Mouse (Mus musculus) forebrain, embryonic 16.5 days (tissue): Measurements from ENCODE around the gene Col4a2. TPM values are rescaled to one million over a fixed set of nuclear protein-coding genes. Genes with fewer than 3 reads are reported as not detected.

Experiments used
- ATAC-seq: fragments of 200-750 bp; cut with Nextera tagmentation; 2 replicates; pipeline ENCODE4 v1.8.0; 2017; ENCODE audit warnings: mild to moderate bottlenecking, moderate library complexity
- H3K27ac ChIP-seq: fragments of 300-500 bp; sonication (generic); 2 replicates; pipeline ENCODE4 v1.5.1; 2014; ENCODE audit warnings: low read length, control low read depth
- H3K27me3 ChIP-seq: fragments of 300-500 bp; sonication (generic); replicated peaks from 2 replicates; pipeline ENCODE4 v1.6.1; 2014; ENCODE audit warnings: low read length; ENCODE audit not compliant: control insufficient read depth, insufficient read depth
- H3K36me3 ChIP-seq: fragments of 300-500 bp; sonication (generic); 2 replicates; pipeline ENCODE4 v1.6.1; 2014; ENCODE audit not compliant: control insufficient read depth, insufficient read depth
- H3K4me1 ChIP-seq: fragments of 300-500 bp; sonication (generic); replicated peaks from 2 replicates; pipeline ENCODE4 v1.6.1; 2014; ENCODE audit warnings: low read length; ENCODE audit not compliant: control insufficient read depth, insufficient read depth
- H3K4me2 ChIP-seq: fragments of 300-500 bp; sonication (generic); 2 replicates; pipeline ENCODE4 v1.6.1; 2014; ENCODE audit warnings: mild to moderate bottlenecking, low read length, control low read depth
- H3K4me3 ChIP-seq: fragments of 300-500 bp; sonication (generic); replicated peaks from 2 replicates; pipeline ENCODE4 v1.5.1; 2014; ENCODE audit warnings: mild to moderate bottlenecking, low read length, control low read depth
- H3K9ac ChIP-seq: fragments of 300-500 bp; sonication (generic); replicated peaks from 2 replicates; pipeline ENCODE4 v1.6.1; 2014; ENCODE audit warnings: low read depth, low read length, control low read depth
- H3K9me3 ChIP-seq: fragments of 300-500 bp; sonication (generic); 2 replicates; pipeline ENCODE4 v1.6.1; 2016; ENCODE audit warnings: low read length; ENCODE audit not compliant: control insufficient read depth
- WGBS: fragments of 180-500 bp; shearing (Covaris S2); extraction: QIAGEN DNeasy Blood & Tissue Kit; methylation state at CpG from one replicate; pipeline ENCODE4 v1.1.7; 2014; 5-methylcytosine and 5-hydroxymethylcytosine counted together
- polyA plus RNA-seq: library from polyadenylated mRNA; unstranded; fragments of >200 nt; fragmentation: Nextera tagmentation; extraction: Ambion mirVana; gene quantifications from 2 replicates; pipeline ENCODE4 v1.2.1, GENCODE M21; 2015

The Col4a2 gene
- polyA plus RNA-seq, 1 experiment from 2014 or later: 29.1 TPM

GRCm38 (mm10) chr8:11421105-11421504 is 108.5 kb downstream of the Col4a2 start:
- H3K9ac ChIP-seq: no peak overlapping the region
- no peak for ATAC-seq
- no peaks in the 10 kb centered on the region for H3K9me3 ChIP-seq
- no peak overlapping the region for H3K4me2 ChIP-seq
- H3K27ac ChIP-seq: no peak overlapping the region
- H3K4me3 ChIP-seq: no peak overlapping the region
- H3K27me3 ChIP-seq: no peaks in the 10 kb centered on the region
- H3K4me1 ChIP-seq: peaks cover 21% of the 10 kb centered on the region
- 44% methylated on average over 14 of the region's 14 CpGs for WGBS
- no peaks in the 10 kb centered on the region for H3K36me3 ChIP-seq

DNA sequence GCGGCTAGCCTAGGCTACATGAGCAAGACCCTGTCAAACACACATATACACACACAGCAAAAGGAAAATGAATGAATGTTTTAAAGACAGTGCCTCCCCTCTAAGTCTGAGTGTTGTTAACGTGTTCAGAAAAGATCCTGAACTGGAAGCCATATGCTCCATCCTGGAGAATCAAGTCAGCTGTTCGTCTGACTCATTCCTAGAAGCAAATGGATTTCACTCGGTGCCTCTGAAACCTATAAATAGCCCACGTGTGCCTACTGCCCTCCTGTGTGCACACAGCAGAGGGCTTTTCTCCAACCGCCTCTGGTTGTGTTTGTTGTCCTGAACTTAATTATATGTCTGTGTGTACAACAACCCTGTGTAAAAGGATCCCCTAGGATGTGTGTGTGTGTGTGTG is 109.4 kb downstream of the Col4a2 start:
- no peak for ATAC-seq
- WGBS: 70% methylated on average over 6 of the region's 6 CpGs
- Histone ChIP-seq H3K9ac (no peak overlapping the region), H3K27me3 (no peaks in the 10 kb centered on the region), H3K36me3 (no peaks in the 10 kb centered on the region), H3K4me1 (peaks cover 21% of the 10 kb centered on the region), H3K9me3 (no peaks in the 10 kb centered on the region), H3K27ac (no peak overlapping the region), H3K4me3 (no peak overlapping the region), H3K4me2 (no peak overlapping the region)

DNA sequence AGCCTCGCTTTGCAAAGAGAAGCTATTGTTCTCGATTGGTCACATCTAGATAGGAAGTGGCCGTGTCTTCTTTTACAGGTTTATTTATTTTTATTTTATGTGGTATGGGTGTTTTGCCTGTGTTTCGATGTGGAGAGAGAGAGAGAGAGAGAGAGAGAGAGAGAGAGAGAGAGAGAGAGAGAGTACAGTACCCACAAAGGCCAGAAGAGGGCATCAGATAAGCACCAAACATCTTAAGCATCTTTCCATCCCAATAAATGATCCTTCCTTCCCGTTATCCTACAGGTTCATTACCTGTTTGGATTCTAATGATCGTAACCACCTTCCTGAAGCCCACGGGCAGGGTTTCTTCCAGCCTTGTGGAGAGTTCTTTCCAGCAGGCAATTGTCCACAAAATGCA is 110.5 kb downstream of the Col4a2 start:
- Histone ChIP-seq H3K4me3 (no peak overlapping the region), H3K9ac (no peak overlapping the region), H3K36me3 (no peaks in the 10 kb centered on the region), H3K27me3 (no peaks in the 10 kb centered on the region), H3K4me1 (peaks cover 14% of the 10 kb centered on the region), H3K9me3 (no peaks in the 10 kb centered on the region), H3K27ac (no peak overlapping the region), H3K4me2 (no peak overlapping the region)
- no peak for ATAC-seq
- WGBS: 70% methylated on average over 7 of the region's 7 CpGs

DNA sequence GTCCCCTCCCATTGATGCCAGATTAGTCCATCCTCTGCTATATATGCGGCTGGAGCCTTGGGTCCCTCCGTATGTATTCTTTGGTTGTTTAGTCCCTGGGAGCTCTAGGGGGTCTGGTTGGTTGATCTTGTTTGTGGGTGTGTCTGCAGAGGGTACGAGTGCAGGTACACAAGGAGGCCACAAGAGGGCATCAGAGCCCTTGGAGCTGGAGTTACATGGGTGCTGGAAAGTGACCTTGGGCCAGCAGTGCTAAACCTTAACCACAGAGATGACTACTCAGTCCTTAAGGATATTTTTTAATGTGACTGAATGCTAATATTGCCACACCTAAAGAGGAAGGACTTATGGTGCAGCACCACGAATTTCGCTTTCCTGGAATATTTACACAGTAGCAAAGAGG is 118.1 kb downstream of the Col4a2 start:
- WGBS: 51% methylated on average over 5 of the region's 5 CpGs
- Histone ChIP-seq H3K9ac (no peak overlapping the region), H3K9me3 (no peaks in the 10 kb centered on the region), H3K4me3 (no peak overlapping the region), H3K4me1 (no peaks in the 10 kb centered on the region), H3K27me3 (no peaks in the 10 kb centered on the region), H3K36me3 (no peaks in the 10 kb centered on the region), H3K4me2 (no peak overlapping the region), H3K27ac (no peak overlapping the region)
- ATAC-seq: no peak

- no peaks in the 10 kb centered on the region for H3K27me3 ChIP-seq
- no peak overlapping the region for H3K4me3 ChIP-seq
- no peak overlapping the region for H3K9ac ChIP-seq
- no peak for ATAC-seq
- WGBS: 50% methylated on average over 12 of the region's 12 CpGs
- no peak overlapping the region for H3K27ac ChIP-seq
- H3K9me3 ChIP-seq: no peaks in the 10 kb centered on the region
- H3K36me3 ChIP-seq: no peaks in the 10 kb centered on the region
- no peaks in the 10 kb centered on the region for H3K4me1 ChIP-seq
- H3K4me2 ChIP-seq: no peak overlapping the region
Measured at GRCm38 (mm10) chr8:11437862-11438261, 125.3 kb downstream of the Col4a2 start.

GRCm38 (mm10) chr8:11441291-11441690 is 128.7 kb downstream of the Col4a2 start:
- no peaks in the 10 kb centered on the region for H3K9me3 ChIP-seq
- no peaks in the 10 kb centered on the region for H3K36me3 ChIP-seq
- no peak overlapping the region for H3K27ac ChIP-seq
- H3K9ac ChIP-seq: no peak overlapping the region
- H3K4me2 ChIP-seq: no peak overlapping the region
- no peak for ATAC-seq
- H3K27me3 ChIP-seq: no peaks in the 10 kb centered on the region
- no peak overlapping the region for H3K4me3 ChIP-seq
- H3K4me1 ChIP-seq: no peaks in the 10 kb centered on the region
- 91% methylated on average over 6 of the region's 6 CpGs for WGBS

- 86% methylated on average over 9 of the region's 9 CpGs for WGBS
- Histone ChIP-seq H3K9me3 (no peaks in the 10 kb centered on the region), H3K4me2 (no peak overlapping the region), H3K4me3 (no peak overlapping the region), H3K36me3 (no peaks in the 10 kb centered on the region), H3K9ac (no peak overlapping the region), H3K27me3 (no peaks in the 10 kb centered on the region), H3K27ac (no peak overlapping the region), H3K4me1 (no peaks in the 10 kb centered on the region)
- ATAC-seq: no peak
Measured at GRCm38 (mm10) chr8:11443611-11444010, 131.0 kb downstream of the Col4a2 start.

- H3K27ac ChIP-seq: no peak overlapping the region
- no peak for ATAC-seq
- H3K4me1 ChIP-seq: no peaks in the 10 kb centered on the region
- H3K9me3 ChIP-seq: no peaks in the 10 kb centered on the region
- H3K9ac ChIP-seq: no peak overlapping the region
- 86% methylated on average over 7 of the region's 7 CpGs for WGBS
- no peak overlapping the region for H3K4me2 ChIP-seq
- H3K27me3 ChIP-seq: no peaks in the 10 kb centered on the region
- no peak overlapping the region for H3K4me3 ChIP-seq
- no peaks in the 10 kb centered on the region for H3K36me3 ChIP-seq
Measured at GRCm38 (mm10) chr8:11444216-11444615, 131.6 kb downstream of the Col4a2 start.

DNA sequence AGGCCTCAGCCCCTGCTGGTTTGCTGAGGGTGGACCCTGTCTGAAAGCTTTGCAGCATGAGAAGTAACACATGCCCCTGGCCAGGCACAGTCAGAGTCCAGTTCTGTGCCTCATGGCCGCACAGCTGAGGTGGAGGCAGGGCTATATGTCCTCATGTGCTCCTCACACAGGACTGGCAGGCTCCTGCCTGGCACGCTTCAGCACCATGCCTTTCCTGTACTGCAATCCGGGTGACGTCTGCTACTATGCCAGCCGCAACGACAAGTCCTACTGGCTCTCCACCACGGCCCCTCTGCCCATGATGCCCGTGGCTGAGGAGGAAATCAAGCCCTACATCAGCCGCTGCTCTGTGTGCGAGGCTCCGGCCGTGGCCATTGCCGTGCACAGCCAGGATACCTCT is 133.2 kb downstream of the Col4a2 start:
- no peaks in the 10 kb centered on the region for H3K9me3 ChIP-seq
- ATAC-seq: no peak
- H3K27me3 ChIP-seq: no peaks in the 10 kb centered on the region
- no peak overlapping the region for H3K27ac ChIP-seq
- 94% methylated on average over 13 of the region's 13 CpGs for WGBS
- no peak overlapping the region for H3K4me3 ChIP-seq
- no peak overlapping the region for H3K4me2 ChIP-seq
- no peak overlapping the region for H3K9ac ChIP-seq
- no peaks in the 10 kb centered on the region for H3K4me1 ChIP-seq
- H3K36me3 ChIP-seq: no peaks in the 10 kb centered on the region

DNA sequence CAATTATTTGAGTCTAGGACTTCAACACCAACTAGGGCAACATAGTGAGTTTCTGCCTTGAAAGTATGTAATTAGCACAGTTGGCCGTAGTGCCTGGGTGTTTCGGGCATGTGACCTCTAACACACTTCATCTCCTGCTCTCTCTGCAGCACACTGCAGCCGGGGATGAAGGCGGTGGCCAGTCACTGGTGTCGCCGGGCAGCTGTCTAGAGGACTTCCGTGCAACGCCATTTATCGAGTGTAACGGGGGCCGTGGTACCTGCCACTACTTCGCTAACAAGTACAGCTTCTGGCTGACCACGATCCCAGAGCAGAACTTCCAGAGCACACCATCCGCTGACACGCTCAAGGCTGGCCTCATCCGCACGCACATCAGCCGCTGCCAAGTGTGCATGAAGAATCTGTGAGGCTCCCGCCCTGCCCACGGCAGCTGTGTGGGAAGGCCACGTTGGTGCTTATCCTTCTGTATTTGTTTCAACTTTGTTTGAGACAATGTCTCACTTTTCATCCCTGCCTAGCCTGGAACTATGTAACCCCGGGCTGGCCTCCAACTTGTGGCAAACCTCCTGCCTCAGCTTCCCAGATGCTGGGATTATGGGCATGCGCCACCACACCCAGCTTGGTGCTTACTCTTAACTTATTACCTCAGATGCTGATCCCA is 135.4 kb downstream of the Col4a2 start:
- no peak overlapping the region for H3K4me2 ChIP-seq
- no peak overlapping the region for H3K4me3 ChIP-seq
- H3K4me1 ChIP-seq: no peaks in the 10 kb centered on the region
- H3K36me3 ChIP-seq: no peaks in the 10 kb centered on the region
- ATAC-seq: no peak
- 92% methylated on average over 23 of the region's 23 CpGs for WGBS
- H3K27ac ChIP-seq: no peak overlapping the region
- H3K27me3 ChIP-seq: no peaks in the 10 kb centered on the region
- no peak overlapping the region for H3K9ac ChIP-seq
- H3K9me3 ChIP-seq: no peaks in the 10 kb centered on the region
